Mouse (Mus musculus): ENCODE results near the gene Sec11a.
"Not testable (repeated sequence)": the region's sequence is repeated elsewhere in the genome, so short reads cannot be mapped to it uniquely, and the experiment has no call there.

The Sec11a gene

GRCm38 (mm10) chr7:80959003-80959402 is 11.4 kb upstream of the Sec11a start:
- no peak for DNase-seq (ENCODE audit: inconsistent age in 2 of 2, low spot score in 1 of 2)

DNA sequence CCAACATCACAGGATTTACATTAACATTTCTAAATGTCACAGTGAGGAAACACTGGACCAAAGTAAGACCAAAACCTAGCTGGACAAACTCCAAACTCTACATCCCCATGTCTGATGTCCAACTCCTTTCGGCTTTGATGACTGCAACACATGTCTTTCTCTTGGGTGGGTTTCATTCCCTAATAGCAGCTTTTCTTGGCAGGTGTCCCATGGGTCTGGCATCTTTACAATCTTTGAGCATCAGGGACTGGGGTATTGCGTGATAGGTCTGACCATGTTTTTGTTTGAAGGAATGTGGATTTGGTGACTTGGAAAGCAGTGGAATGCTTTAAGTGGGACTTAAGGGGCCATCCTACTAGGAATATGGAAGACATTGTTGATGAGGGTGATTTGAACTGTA is 9.3 kb upstream of the Sec11a start:
- DNase-seq (ENCODE audit: inconsistent age in 2 of 2, low spot score in 1 of 2) = no peak

GRCm38 (mm10) chr7:80954251-80954650 is 6.7 kb upstream of the Sec11a start:
- DNase-seq (ENCODE audit: inconsistent age in 2 of 2, low spot score in 1 of 2) = no peak

GRCm38 (mm10) chr7:80952140-80952539 is 4.6 kb upstream of the Sec11a start:
- no peak for DNase-seq (ENCODE audit: inconsistent age in 2 of 2, low spot score in 1 of 2)

DNA sequence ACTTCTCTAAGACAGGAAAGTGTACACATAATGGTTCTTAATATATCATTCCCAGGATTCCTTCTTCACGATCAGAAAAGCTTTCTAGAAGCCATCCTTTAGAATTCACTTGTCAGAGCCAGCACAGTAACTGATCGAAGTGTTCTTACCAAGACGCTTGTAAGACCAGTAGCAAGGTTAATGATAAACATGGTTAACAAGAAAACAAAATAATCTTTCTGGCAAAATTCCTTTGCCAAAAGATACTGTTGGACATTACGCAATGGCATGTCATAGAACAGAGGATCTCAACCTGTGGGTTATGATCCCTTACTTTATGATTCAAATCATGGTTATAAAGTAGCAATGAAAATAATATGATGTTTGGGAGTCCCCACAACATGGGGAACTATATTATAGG is 3.9 kb upstream of the Sec11a start:
- DNase-seq (ENCODE audit: inconsistent age in 2 of 2, low spot score in 1 of 2) = no peak

DNA sequence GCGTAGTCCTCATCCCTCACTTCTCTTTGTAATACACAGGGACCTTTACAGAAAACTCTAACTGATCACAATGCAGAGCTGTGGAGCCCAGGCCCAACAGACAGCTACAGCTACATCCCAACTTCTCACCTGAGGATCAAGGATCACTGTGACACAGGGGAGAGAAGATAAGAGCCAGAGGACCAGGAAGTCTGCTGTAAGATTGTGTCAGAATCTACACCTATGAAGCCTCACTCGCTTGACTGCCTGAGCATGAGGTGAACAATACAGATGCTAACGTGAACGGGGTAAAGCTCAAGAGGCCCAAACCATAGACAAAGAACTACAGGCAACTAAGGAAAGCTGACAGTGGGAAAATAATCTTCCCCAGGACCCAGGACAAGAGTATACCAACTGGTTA is 7.8 kb downstream of the Sec11a start:
- DNase-seq (ENCODE audit: inconsistent age in 2 of 2, low spot score in 1 of 2) = no peak

DNA sequence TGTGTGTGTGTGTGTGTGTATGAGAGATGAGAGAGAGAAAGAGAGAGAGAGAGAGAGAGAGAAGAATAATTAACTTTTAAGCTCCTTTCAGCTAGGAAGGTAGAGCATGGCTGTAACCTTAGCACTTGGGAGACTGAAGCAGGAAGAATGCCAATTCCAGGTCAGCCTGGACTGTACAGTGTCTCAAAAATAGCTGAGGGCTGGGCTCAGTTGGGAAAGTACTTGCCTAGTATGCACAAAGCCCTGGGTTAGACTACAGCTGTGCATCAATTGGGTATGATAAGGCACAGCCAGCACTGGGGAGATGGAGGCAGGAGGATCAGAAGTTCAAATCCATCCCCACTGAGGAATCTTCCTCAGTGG is 10.3 kb downstream of the Sec11a start:
- not testable (repeated sequence) for DNase-seq (ENCODE audit: inconsistent age in 2 of 2, low spot score in 1 of 2)

GRCm38 (mm10) chr7:80936617-80937303 is 10.8 kb downstream of the Sec11a start:
- peak in 1 of 2 experiments; percentile 22 for DNase-seq (ENCODE audit: inconsistent age in 2 of 2, low spot score in 1 of 2)

- DNase-seq (ENCODE audit: inconsistent age in 2 of 2, low spot score in 1 of 2) = no peak
These were observed 11.7 kb downstream of the Sec11a start for GRCm38 (mm10) chr7:80935834-80936233.

- DNase-seq (ENCODE audit: inconsistent age in 2 of 2, low spot score in 1 of 2) = no peak
These were observed 14.8 kb downstream of the Sec11a start for GRCm38 (mm10) chr7:80932777-80933176.

GRCm38 (mm10) chr7:80931618-80932207 is 15.9 kb downstream of the Sec11a start:
- DNase-seq (ENCODE audit: inconsistent age in 2 of 2, low spot score in 1 of 2) = no peak

DNA sequence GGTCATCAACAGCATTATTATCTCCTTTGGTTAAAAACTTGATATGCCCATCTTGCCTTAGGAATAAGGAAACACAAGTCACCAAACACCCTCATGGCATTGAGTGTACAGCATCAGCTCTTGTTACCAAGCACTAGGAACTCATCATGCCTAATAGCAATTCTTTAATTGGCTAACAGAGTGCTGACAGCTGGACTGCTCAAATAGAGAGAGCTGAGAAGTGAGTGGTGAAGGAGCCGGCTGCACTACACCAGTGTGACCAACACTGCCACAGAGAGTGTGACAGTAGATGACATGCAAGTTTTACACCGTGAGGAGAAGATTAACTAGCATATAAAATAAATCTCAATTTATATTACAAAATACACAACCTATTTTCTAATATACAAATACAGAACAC is 24.4 kb downstream of the Sec11a start:
- no peak for DNase-seq (ENCODE audit: inconsistent age in 2 of 2, low spot score in 1 of 2)

DNA sequence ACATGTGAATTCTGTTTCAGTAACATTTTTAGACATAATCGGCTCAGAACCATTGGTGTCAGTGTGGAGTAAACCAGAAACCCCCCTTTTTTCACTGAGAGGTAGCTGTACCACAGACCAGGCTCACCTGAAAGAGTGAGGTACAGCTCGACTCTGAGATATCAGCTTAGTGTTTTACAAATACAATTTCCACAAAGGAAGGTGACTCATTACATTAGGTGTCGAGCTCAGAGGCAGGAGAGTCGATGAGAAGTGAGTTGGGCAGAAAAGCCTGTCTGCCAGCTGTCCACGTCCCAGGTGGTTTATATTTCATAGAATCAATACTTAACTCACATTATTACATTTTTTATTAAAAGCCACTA is 28.0 kb downstream of the Sec11a start:
- DNase-seq (ENCODE audit: inconsistent age in 2 of 2, low spot score in 1 of 2) = no peak

DNA sequence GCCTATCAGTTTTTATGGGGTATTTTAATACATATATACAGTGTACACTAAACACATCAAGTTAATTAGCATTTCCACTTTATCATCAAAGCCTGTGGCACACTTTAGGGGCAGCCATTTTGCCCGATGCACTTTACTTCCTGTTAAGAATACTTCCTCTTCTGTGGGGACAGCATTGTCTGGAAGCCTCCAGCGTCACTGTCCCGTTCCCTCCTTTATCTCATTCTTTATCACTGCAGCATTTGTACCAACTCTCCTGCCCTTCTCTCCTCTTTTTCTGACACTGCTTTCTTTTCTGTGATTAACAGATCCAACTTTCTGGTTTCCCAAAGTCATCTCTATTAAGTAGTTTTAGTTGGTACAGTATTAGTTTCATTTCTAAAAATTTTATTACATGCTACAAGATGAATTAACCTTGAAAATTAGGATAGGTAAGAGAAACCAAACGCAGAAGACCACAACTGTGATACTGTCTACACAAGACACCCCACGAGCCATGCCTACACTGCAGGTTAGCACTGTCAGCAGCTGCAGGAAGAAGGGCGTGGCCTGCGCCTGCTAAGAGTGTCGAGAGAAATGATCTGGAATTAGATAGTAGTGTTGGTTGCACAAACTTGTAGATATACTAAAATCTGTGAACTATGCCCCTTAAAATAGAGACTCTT is 28.5 kb downstream of the Sec11a start:
- DNase-seq (ENCODE audit: inconsistent age in 2 of 2, low spot score in 1 of 2) = no peak

- DNase-seq (ENCODE audit: inconsistent age in 2 of 2, low spot score in 1 of 2) = no peak
These were observed 29.6 kb downstream of the Sec11a start for GRCm38 (mm10) chr7:80917916-80918465.

DNA sequence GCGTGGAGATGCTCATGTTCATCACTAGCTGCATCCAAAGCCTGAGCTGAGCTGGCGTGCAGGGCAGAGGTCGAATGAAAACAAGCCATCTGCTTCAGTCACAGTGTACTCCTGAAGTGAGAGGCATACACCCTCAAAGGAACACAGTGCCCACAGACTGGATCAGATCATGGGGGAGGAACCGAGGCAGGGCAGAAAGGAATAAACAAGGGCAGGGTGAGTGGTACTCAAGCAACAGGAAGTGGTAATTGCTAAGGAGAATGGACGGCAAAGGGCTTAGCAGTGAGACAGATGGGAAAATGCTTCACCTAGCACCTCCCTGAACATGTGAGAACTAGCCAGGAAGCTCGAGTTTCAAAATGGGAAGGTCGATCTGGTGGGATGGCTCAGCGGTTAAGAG is 35.1 kb downstream of the Sec11a start:
- DNase-seq (ENCODE audit: inconsistent age in 2 of 2, low spot score in 1 of 2) = no peak

GRCm38 (mm10) chr7:80911053-80911452 is 36.5 kb downstream of the Sec11a start:
- DNase-seq (ENCODE audit: inconsistent age in 2 of 2, low spot score in 1 of 2) = no peak

DNA sequence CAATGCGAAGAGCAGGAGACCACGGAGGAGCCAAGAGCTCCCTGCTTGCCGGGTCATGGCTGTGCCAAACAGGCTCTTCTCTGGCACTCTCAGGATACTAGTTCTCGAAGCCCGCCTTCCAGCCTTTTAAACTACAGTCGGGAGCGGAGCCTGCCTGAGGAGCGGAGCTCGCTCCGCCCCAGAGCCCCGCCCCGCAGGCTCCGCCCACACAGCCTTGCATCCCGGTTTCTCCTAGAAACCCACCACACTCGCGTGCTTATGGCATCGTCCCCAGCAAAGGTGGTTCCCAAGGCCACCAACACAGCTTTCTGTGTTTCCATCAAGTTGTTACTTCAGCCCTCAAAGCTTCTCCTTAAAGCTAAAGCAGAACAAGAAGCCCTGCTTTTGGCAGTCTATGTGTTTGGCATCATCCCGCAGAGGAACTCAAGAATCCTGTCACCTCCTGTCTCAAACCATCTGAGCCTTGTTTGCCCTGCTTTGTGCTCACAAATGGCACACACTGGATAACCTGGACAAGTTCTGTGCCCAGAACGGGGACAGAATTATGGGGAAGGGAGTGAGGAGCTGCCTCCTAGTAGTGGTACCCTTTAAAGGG is 42.6 kb downstream of the Sec11a start, which contains the start of gene Nmb:
Gene Nmb, minus strand, starts transcription at position 156 of the 595 bp plus-strand sequence.
- peak; percentile 76 to 89 for DNase-seq (ENCODE audit: inconsistent age in 2 of 2, low spot score in 1 of 2)

DNA sequence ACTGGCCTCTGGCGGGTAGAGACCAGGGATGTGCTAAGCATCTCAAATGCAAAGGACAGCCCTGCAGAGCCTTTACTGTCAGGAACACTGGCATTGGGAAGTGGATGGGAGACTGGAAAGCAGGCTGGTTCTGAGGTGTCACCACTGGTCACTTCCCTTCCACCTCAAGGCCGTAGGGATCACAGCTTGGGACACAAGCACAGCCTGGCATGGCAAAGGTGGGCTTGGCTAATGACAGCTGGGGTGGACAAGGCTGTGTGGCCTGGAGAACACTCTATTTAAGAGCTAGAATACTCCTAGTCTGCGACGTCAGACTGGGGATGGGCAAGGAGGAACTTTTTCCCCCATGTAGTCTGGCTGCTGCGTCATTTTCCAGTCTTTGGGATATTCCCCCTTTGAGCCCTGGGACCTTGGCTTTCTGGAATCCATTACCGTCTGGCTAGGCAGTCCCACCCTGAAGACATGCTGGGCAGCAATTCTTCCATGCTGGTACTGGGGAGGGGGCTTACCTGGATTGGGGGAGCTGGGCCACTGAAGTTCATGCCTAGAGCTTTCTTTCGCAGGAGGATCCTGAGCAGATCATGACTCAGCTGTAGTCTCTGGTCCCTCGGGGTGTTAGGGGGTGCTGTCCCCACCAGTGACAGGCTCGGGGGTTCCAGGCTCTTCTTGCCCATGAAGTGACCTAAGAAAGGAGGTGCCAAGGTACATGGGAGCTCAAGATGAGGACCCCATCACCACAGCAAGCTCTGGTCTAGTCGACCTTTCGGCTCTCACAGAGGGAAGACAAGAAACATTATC is 43.8 kb downstream of the Sec11a start:
- DNase-seq (ENCODE audit: inconsistent age in 2 of 2, low spot score in 1 of 2) = no peak

DNA sequence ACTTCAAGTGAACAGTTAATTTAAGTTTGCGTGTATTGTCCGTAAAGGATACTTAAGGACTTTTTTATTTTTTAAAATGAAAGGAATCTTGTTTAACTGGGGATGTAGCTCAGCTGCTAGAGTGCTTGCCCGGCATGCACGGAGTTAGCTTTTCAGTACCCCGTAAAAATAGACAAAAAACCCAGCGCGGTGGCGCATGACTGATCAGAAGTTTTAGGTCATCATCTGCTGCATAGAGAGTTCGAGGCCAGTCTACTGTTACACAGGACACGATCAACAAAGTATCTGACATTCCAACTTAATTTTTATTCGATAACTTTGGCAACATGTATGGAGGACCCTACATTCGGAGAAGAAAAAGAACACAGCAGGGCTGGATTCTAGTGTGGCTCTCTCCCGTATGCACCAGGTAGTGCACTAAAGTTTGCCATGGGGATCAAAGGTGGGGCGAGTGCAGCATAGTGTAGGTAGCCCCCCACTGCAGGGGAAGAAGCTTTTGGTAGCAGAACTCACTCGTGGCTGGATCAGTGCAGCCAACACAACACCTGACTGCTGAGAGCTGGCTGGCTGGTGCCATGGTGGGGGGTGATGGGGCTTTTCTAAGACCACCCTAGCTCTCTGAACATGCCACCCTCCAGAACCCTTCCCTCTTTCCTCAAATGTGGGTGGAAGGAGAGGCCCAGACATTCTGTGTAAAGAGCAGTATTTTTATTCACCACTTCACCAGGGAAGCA is 45.9 kb downstream of the Sec11a start:
- no peak for DNase-seq (ENCODE audit: inconsistent age in 2 of 2, low spot score in 1 of 2)
